Mouse (Mus musculus) kidney, postnatal 0 days (tissue): ENCODE data around the gene Spns1. TPM values are rescaled to one million over a fixed set of nuclear protein-coding genes. Genes with fewer than 3 reads are reported as not detected.
"Not testable (repeated sequence)": the region's sequence is repeated elsewhere in the genome, so short reads cannot be mapped to it uniquely, and the experiment has no call there.

Source experiments
- ATAC-seq: fragments of 200-750 bp; cut with Nextera tagmentation; replicated peaks from 2 replicates; pipeline ENCODE4 v1.8.0; 2017; ENCODE audit warnings: low read depth, moderate number of reproducible peaks, moderate TSS enrichment, moderate library complexity; ENCODE audit not compliant: low FRiP score
- DNase-seq: peaks from one replicate; pipeline ENCODE4 v3.0.0-alpha.2; 2016; ENCODE audit warnings: low spot score
- H3K27ac ChIP-seq: fragments of 300-500 bp; sonication (generic); 2 replicates; pipeline ENCODE4 v1.5.1; 2014; ENCODE audit warnings: mild to moderate bottlenecking
- H3K27me3 ChIP-seq: fragments of 300-500 bp; sonication (generic); 2 replicates; pipeline ENCODE4 v1.6.1; 2014; ENCODE audit warnings: low read length, mixed read lengths; ENCODE audit not compliant: insufficient read depth
- H3K36me3 ChIP-seq: fragments of 300-500 bp; sonication (generic); 2 replicates; pipeline ENCODE4 v1.6.1; 2014; ENCODE audit warnings: low read length, mixed read lengths; ENCODE audit not compliant: insufficient read depth
- H3K4me1 ChIP-seq: fragments of 300-500 bp; sonication (generic); replicated peaks from 2 replicates; pipeline ENCODE4 v1.6.1; 2014; ENCODE audit warnings: antibody characterized with exemption, low read length, mixed read lengths; ENCODE audit not compliant: insufficient read depth
- H3K4me2 ChIP-seq: fragments of 300-500 bp; sonication (generic); 2 replicates; pipeline ENCODE4 v1.6.1; 2014; ENCODE audit warnings: mild to moderate bottlenecking, low read length, moderate library complexity, mixed read lengths
- H3K4me3 ChIP-seq: fragments of 300-500 bp; sonication (generic); replicated peaks from 2 replicates; pipeline ENCODE4 v1.5.1; 2014; ENCODE audit warnings: low read depth, low read length
- H3K9ac ChIP-seq: fragments of 300-500 bp; sonication (generic); 2 replicates; pipeline ENCODE4 v1.6.1; 2014; ENCODE audit warnings: low read depth, low read length
- H3K9me3 ChIP-seq: fragments of 300-500 bp; sonication (generic); replicated peaks from 2 replicates; pipeline ENCODE4 v1.6.1; 2016; ENCODE audit warnings: low read length, inconsistent platforms, mixed read lengths
- CTCF ChIP-seq: IDR thresholded peaks from 2 replicates; pipeline ENCODE4 v1.5.1; 2016; ENCODE audit warnings: antibody characterized with exemption, low read depth, mild to moderate bottlenecking, moderate library complexity
- WGBS: fragments of 180-500 bp; shearing (Covaris S2); extraction: QIAGEN DNeasy Blood & Tissue Kit; methylation state at CpG from one replicate; pipeline ENCODE4 v1.1.7; 2014; 5-methylcytosine and 5-hydroxymethylcytosine counted together
- polyA plus RNA-seq: library from polyadenylated mRNA; unstranded; fragments of >200 nt; fragmentation: Nextera tagmentation; extraction: Ambion mirVana; gene quantifications from 2 replicates; pipeline ENCODE4 v1.2.1, GENCODE M21; 2015

Spns1 gene
- polyA plus RNA-seq, 1 experiment from 2014 or later: 57.6 TPM

DNA sequence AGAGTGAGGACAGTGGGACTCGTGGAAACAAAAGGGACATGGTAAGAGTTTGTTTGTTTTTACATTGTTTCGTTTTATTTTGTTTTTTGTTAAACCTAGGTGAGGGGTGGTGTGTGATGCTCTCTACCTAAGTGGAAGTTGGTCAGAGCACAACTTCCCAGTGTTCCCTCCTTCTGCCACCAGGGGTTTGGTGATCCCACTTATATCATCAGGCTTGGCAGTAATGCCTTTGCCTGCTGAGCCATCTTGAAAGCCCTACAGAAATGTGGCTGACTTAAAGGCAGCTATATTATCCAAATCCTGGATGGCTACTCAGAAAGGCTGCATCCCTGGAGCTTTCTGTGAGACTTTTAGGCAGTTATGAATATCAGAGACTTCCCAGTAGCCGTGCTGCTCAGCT lies 44.6 kb downstream of the Spns1 start:
- Histone ChIP-seq H3K27me3 (no peaks in the 10 kb centered on the region), H3K36me3 (no peaks in the 10 kb centered on the region), H3K4me1 (no peaks in the 10 kb centered on the region), H3K27ac (no peak overlapping the region), H3K4me2 (no peak overlapping the region), H3K4me3 (no peak overlapping the region), H3K9me3 (no peaks in the 10 kb centered on the region), H3K9ac (no peak overlapping the region)
- DNase-seq: no peak
- no peak for ATAC-seq
- WGBS: 75% methylated on average over 3 of the region's 3 CpGs
- TF ChIP-seq CTCF: no peak; the same call in 1 of the 2 replicates

DNA sequence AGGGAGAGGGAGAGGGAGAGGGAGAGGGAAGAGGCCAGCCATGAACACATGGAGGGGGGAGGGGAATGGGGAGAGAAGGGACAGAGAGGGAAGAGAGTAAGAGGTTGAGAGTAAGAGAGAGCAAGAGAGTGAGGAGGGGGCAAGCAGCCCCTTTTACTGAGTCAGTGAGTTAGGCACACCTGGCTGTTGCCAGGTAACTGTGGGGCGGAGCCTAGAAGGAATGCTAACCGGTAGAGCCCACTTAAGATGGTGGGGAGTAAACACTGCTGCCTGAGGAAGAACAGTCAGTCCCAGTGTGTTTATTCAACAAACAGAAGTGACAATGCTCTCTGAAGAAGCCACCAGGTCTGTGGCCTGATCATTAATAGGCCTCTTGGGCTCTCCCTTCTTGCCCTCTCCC lies 46.6 kb downstream of the Spns1 start:
- DNase-seq (no peak), ATAC-seq (no peak)
- Histone ChIP-seq H3K27ac (no peak overlapping the region), H3K9me3 (no peaks in the 10 kb centered on the region), H3K36me3 (no peaks in the 10 kb centered on the region), H3K4me1 (no peaks in the 10 kb centered on the region), H3K27me3 (no peaks in the 10 kb centered on the region), H3K9ac (no peak overlapping the region), H3K4me3 (no peak overlapping the region), H3K4me2 (no peak overlapping the region)
- WGBS: 56% methylated on average over 2 of the region's 2 CpGs
- no peak for TF ChIP-seq CTCF

DNA sequence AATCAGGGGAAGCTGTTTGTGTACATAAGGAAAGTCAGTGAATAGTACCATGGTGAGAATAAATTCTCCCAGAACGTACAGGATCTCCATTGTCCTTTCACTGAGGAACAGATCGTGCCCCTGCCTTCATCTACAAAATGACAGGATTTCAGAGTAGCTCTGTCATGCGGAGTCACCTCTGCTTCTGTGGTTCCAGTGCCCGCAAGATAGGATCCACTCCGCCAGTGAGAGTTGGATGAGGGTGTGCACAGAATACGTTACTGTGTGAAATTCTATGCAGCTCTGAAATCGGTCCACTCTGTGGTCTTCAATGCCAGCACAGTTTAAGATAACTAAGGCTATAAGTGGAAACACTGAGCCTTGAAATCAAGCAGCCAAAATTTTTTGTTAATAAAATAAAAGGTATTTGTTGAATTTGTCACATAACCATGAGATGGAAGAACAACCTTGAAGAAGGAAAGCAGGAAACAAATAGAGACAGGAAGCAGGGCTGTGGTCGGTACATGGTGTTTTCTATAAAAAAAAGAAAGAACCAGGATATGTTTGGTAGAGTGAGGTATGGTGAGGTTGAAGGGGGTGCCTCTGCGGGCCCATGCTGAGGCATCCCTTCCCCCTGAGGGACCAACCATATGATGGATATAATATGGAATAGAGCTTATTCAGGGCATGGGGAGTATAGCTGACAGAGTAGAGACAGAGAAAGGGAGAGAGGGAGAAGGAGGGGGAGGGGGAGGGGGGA lies 47.2 kb downstream of the Spns1 start:
- no peak for TF ChIP-seq CTCF
- H3K9ac ChIP-seq: no peak overlapping the region
- no peaks in the 10 kb centered on the region for H3K4me1 ChIP-seq
- ATAC-seq (no peak), DNase-seq (no peak)
- no peaks in the 10 kb centered on the region for H3K36me3 ChIP-seq
- no peaks in the 10 kb centered on the region for H3K27me3 ChIP-seq
- H3K4me2 ChIP-seq: no peak overlapping the region
- H3K27ac ChIP-seq: no peak overlapping the region
- no peak overlapping the region for H3K4me3 ChIP-seq
- 80% methylated on average over 9 of the region's 9 CpGs for WGBS
- no peaks in the 10 kb centered on the region for H3K9me3 ChIP-seq

DNA sequence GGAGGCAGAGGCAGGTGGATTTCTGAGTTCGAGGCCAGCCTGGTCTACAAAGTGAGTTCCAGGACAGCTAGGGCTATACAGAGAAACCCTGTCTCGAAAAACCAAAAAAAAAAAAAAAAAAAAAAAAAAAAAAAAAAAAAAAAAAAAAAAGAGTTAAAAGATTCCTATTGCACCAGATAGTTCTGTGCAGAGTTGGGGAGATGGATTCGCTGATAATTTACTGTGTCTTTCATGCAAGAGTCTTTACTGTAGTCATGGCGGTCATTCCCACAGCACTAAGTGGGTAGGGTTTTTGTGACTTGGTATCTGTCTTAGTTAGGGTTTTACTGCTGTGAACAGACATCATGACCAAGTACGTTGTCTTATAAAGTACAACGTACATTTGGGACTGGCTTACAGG lies 48.4 kb downstream of the Spns1 start:
- not testable (repeated sequence) for H3K9ac ChIP-seq, H3K36me3 ChIP-seq, H3K27ac ChIP-seq, H3K27me3 ChIP-seq, H3K4me1 ChIP-seq, DNase-seq, H3K4me2 ChIP-seq, H3K9me3 ChIP-seq, ATAC-seq, H3K4me3 ChIP-seq
- 90% methylated on average over 4 of the region's 6 CpGs for WGBS

DNA sequence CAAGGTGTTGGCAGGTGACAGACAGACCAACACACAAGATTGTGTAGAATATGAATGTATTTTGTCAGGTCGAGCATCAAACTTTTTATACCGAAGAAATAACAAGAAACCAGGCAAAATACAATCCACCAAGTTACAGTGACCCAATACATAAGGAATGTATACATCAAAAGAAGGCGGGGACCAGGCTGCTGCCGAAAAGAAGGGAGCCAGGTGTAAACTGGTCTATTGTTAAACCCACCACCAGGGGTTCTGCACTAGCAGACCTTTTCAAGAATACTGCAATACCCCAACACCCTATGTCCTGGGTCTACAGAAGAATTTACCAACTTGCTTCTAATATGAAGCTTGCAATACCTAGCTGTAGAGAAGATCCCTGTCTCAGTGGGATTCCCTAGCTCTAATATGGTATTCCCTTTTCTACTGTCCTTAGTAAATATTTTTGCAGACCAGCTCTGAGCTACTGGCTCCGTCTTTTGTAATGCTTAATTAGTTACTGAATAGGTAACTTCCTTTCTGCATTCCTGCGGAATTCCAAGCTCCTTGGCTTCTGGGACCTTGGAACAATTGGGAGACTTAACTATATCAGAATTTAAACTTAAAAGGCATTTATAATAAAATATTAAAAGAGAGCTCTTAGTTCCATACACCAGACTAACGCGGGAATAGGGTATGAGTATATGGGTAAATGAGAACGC lies 51.5 kb downstream of the Spns1 start:
- not testable (repeated sequence) for H3K4me1 ChIP-seq, H3K9me3 ChIP-seq, DNase-seq, H3K9ac ChIP-seq, H3K4me3 ChIP-seq, H3K27ac ChIP-seq, H3K27me3 ChIP-seq, ATAC-seq, H3K36me3 ChIP-seq
- TF ChIP-seq CTCF: 0 out of 2 replicates have a peak, but pooled peaks have one; percentile 6
- 0 out of 2 replicates have a peak overlapping the region, but pooled peaks have one; percentile 13 for H3K4me2 ChIP-seq
- 26% methylated on average over 9 of the region's 9 CpGs for WGBS

DNA sequence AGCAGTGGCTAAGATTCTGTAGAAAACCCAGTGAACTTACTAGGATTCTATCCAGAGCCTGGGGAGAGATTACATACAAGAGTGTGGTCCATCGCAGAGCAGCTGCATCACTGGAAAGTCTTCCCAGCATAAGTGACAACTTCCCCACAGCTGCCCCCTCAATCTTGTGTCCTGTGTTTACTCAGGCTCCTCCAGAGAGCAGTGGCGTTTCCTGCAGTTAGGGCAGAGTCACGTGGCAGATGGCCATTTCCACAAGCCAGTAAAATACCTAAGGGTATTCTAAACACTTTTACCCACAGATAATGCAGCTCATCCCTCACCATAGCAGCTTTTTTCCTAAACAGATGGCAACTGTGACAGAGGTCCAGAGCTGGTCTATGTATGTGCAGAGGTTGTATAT lies 52.5 kb downstream of the Spns1 start:
- no peak overlapping the region for H3K4me3 ChIP-seq
- H3K27ac ChIP-seq: no peak overlapping the region
- no peaks in the 10 kb centered on the region for H3K4me1 ChIP-seq
- no peak for TF ChIP-seq CTCF
- ATAC-seq (no peak), DNase-seq (no peak)
- H3K9me3 ChIP-seq: no peaks in the 10 kb centered on the region
- H3K27me3 ChIP-seq: no peaks in the 10 kb centered on the region
- 22% methylated on average over 3 of the region's 3 CpGs for WGBS
- H3K36me3 ChIP-seq: no peaks in the 10 kb centered on the region
- no peak overlapping the region for H3K9ac ChIP-seq
- H3K4me2 ChIP-seq: no peak overlapping the region
